Mouse (Mus musculus) heart, postnatal 0 days (tissue): ENCODE results near the gene Tuba1a. TPM values are rescaled to one million over a fixed set of nuclear protein-coding genes. Genes with fewer than 3 reads are reported as not detected.

Experiments used
- ATAC-seq: fragments of 200-750 bp; cut with Nextera tagmentation; 2 replicates; pipeline ENCODE4 v1.8.0; 2017; ENCODE audit warnings: low read depth, moderate number of reproducible peaks, moderate library complexity; ENCODE audit not compliant: insufficient read depth
- DNase-seq: peaks from one replicate; pipeline ENCODE4 v3.0.0-alpha.2; 2016; ENCODE audit warnings: low spot score
- H3K27ac ChIP-seq: fragments of 300-500 bp; sonication (generic); 2 replicates; pipeline ENCODE4 v1.5.1; 2014; ENCODE audit warnings: low read depth, mild to moderate bottlenecking
- H3K27me3 ChIP-seq: fragments of 300-500 bp; sonication (generic); 2 replicates; pipeline ENCODE4 v1.6.1; 2014; ENCODE audit warnings: low read length, mixed read lengths; ENCODE audit not compliant: control insufficient read depth, insufficient read depth
- H3K36me3 ChIP-seq: fragments of 300-500 bp; sonication (generic); replicated peaks from 2 replicates; pipeline ENCODE4 v1.6.1; 2014; ENCODE audit warnings: low read length, mixed read lengths; ENCODE audit not compliant: control insufficient read depth, insufficient read depth
- H3K4me1 ChIP-seq: fragments of 300-500 bp; sonication (generic); 2 replicates; pipeline ENCODE4 v1.6.1; 2014; ENCODE audit warnings: antibody characterized with exemption; ENCODE audit not compliant: control insufficient read depth, insufficient read depth
- H3K4me2 ChIP-seq: fragments of 300-500 bp; sonication (generic); 2 replicates; pipeline ENCODE4 v1.6.1; 2014; ENCODE audit warnings: low read depth, mild to moderate bottlenecking, low read length, moderate library complexity
- H3K4me3 ChIP-seq: fragments of 300-500 bp; sonication (generic); 2 replicates; pipeline ENCODE4 v1.5.1; 2014; ENCODE audit warnings: low read depth, low read length
- H3K9ac ChIP-seq: fragments of 300-500 bp; sonication (generic); replicated peaks from 2 replicates; pipeline ENCODE4 v1.6.1; 2014; ENCODE audit warnings: low read depth, low read length, mixed read lengths
- H3K9me3 ChIP-seq: fragments of 300-500 bp; sonication (generic); replicated peaks from 2 replicates; pipeline ENCODE4 v1.6.1; 2016; ENCODE audit warnings: low read length; ENCODE audit not compliant: control insufficient read depth
- CTCF ChIP-seq: IDR thresholded peaks from 2 replicates; pipeline ENCODE4 v1.5.1; 2016; ENCODE audit warnings: antibody characterized with exemption, control low read depth, low read depth
- EP300 ChIP-seq: IDR thresholded peaks from 2 replicates; pipeline ENCODE4 v1.6.1; 2016; ENCODE audit warnings: antibody characterized with exemption, low read depth
- WGBS: fragments of 180-500 bp; shearing (Covaris S2); extraction: QIAGEN DNeasy Blood & Tissue Kit; methylation state at CpG from one replicate; pipeline ENCODE4 v1.1.7; 2014; 5-methylcytosine and 5-hydroxymethylcytosine counted together
- polyA plus RNA-seq: library from polyadenylated mRNA; unstranded; fragments of >200 nt; fragmentation: Nextera tagmentation; extraction: Ambion mirVana; gene quantifications from 2 replicates; pipeline ENCODE4 v1.2.1, GENCODE M21; 2015
- total RNA-seq: library from RNA; depleted of rRNA; stranded (reverse); fragments of >200 nt; gene quantifications from 2 replicates; pipeline ENCODE4 v1.2.3, GENCODE M21; 2014; ENCODE audit warnings: low replicate concordance

Tuba1a gene
- total and polyA plus RNA-seq, 2 experiments from 2014 or later = 408 to 1,016 TPM

GRCm38 (mm10) chr15:98948857-98949606 lies 4.5 kb downstream of the Tuba1a start:
- Histone ChIP-seq H3K9me3 (no peaks in the 10 kb centered on the region), H3K4me3 (no peak overlapping the region), H3K36me3 (peaks cover 10% of the 10 kb centered on the region), H3K27me3 (no peaks in the 10 kb centered on the region), H3K9ac (no peak overlapping the region), H3K27ac (no peak overlapping the region), H3K4me2 (no peak overlapping the region), H3K4me1 (no peaks in the 10 kb centered on the region)
- 76% methylated on average over 6 of the region's 6 CpGs for WGBS
- DNase-seq = no peak
- no peak for TF ChIP-seq CTCF
- TF ChIP-seq EP300 = no peak
- ATAC-seq = no peak

- H3K4me1 ChIP-seq = no peaks in the 10 kb centered on the region
- H3K4me2 ChIP-seq = no peak overlapping the region
- no peaks in the 10 kb centered on the region for H3K9me3 ChIP-seq
- ATAC-seq (no peak), DNase-seq (no peak)
- no peak overlapping the region for H3K27ac ChIP-seq
- H3K9ac ChIP-seq = no peak overlapping the region
- no peak overlapping the region for H3K4me3 ChIP-seq
- no peak for TF ChIP-seq CTCF
- TF ChIP-seq EP300 = no peak
- H3K36me3 ChIP-seq = peaks cover 10% of the 10 kb centered on the region
- H3K27me3 ChIP-seq = no peaks in the 10 kb centered on the region
Observed at GRCm38 (mm10) chr15:98948382-98948781, 5.1 kb downstream of the Tuba1a start.

- ATAC-seq (no peak), DNase-seq (no peak)
- H3K27ac ChIP-seq = no peak overlapping the region
- no peak overlapping the region for H3K9ac ChIP-seq
- no peak overlapping the region for H3K4me3 ChIP-seq
- TF ChIP-seq EP300 = no peak
- no peak for TF ChIP-seq CTCF
- no peaks in the 10 kb centered on the region for H3K9me3 ChIP-seq
- 45% methylated on average over 3 of the region's 3 CpGs for WGBS
- no peak overlapping the region for H3K4me2 ChIP-seq
- no peaks in the 10 kb centered on the region for H3K4me1 ChIP-seq
- peaks cover 10% of the 10 kb centered on the region for H3K36me3 ChIP-seq
- H3K27me3 ChIP-seq = no peaks in the 10 kb centered on the region
Observed at GRCm38 (mm10) chr15:98947884-98948283, 5.6 kb downstream of the Tuba1a start.

GRCm38 (mm10) chr15:98943133-98943532 lies 10.4 kb downstream of the Tuba1a start:
- no peak for DNase-seq
- ATAC-seq = no peak
- H3K4me2 ChIP-seq = no peak overlapping the region
- H3K36me3 ChIP-seq = no peaks in the 10 kb centered on the region
- TF ChIP-seq EP300 (no peak), CTCF (no peak)
- H3K9ac ChIP-seq = no peak overlapping the region
- H3K4me1 ChIP-seq = no peaks in the 10 kb centered on the region
- no peak overlapping the region for H3K27ac ChIP-seq
- H3K27me3 ChIP-seq = no peaks in the 10 kb centered on the region
- 82% methylated on average over 4 of the region's 4 CpGs for WGBS
- H3K4me3 ChIP-seq = no peak overlapping the region
- H3K9me3 ChIP-seq = no peaks in the 10 kb centered on the region

GRCm38 (mm10) chr15:98942081-98942480 lies 11.4 kb downstream of the Tuba1a start:
- H3K9ac ChIP-seq = no peak overlapping the region
- 55% methylated on average over 4 of the region's 4 CpGs for WGBS
- no peak for DNase-seq

GRCm38 (mm10) chr15:98941539-98941938 lies 12.0 kb downstream of the Tuba1a start:
- Histone ChIP-seq H3K27me3 (no peaks in the 10 kb centered on the region), H3K4me3 (no peak overlapping the region), H3K9ac (no peak overlapping the region), H3K27ac (no peak overlapping the region), H3K36me3 (no peaks in the 10 kb centered on the region), H3K4me2 (no peak overlapping the region), H3K9me3 (no peaks in the 10 kb centered on the region), H3K4me1 (no peaks in the 10 kb centered on the region)
- no peak for DNase-seq
- TF ChIP-seq CTCF = no peak
- no peak for TF ChIP-seq EP300
- ATAC-seq = no peak
- WGBS = 58% methylated on average over 2 of the region's 2 CpGs

More at GRCm38 (mm10) chr15:98942081-98942480, 11.4 kb downstream of the Tuba1a start:
- Histone ChIP-seq H3K27ac (no peak overlapping the region), H3K27me3 (no peaks in the 10 kb centered on the region), H3K9me3 (no peaks in the 10 kb centered on the region), H3K4me2 (no peak overlapping the region), H3K4me1 (no peaks in the 10 kb centered on the region), H3K4me3 (no peak overlapping the region), H3K36me3 (no peaks in the 10 kb centered on the region)
- TF ChIP-seq EP300 = no peak
- no peak for TF ChIP-seq CTCF
- ATAC-seq = no peak
